Mouse (Mus musculus): ENCODE measurements at regions not wholly inside any gene's neighbourhood (a gene's known extent, or its start where the extent isn't known, plus 50 kb on each side); places are given as distances from the start of the nearest gene placed in this dataset.

- H3K27me3 ChIP-seq (ENCODE audit: control insufficient read depth, insufficient read depth, low read length), result no peaks in the 10 kb centered on the region
- no peak for TF ChIP-seq POLR2A (IDR thresholded peaks at IDR 0.05; ENCODE audit: low read depth, low read length)
- TF ChIP-seq CTCF (IDR thresholded peaks at IDR 0.05; ENCODE audit: extremely low read depth, insufficient read length, insufficient replicate concordance, low read depth, low read length), result no peak
- H3K27ac ChIP-seq (ENCODE audit: insufficient read depth, low read depth, low read length), result no peak overlapping the region
- H3K36me3 ChIP-seq (ENCODE audit: control insufficient read depth, insufficient read depth, low read length), result no peaks in the 10 kb centered on the region
- no peaks in the 10 kb centered on the region for H3K4me1 ChIP-seq (ENCODE audit: control insufficient read depth, insufficient read depth, insufficient read length, low read length)
- no peak overlapping the region for H3K4me3 ChIP-seq (ENCODE audit: low read depth, low read length)
- WGBS, result 69% methylated on average over 5 of the region's 5 CpGs
These were observed 75.3 kb upstream of the Hnrnpk start for GRCm38 (mm10) chr13:58478438-58478837.

- Histone ChIP-seq H3K4me3 (ENCODE audit: low read depth, low read length) (no peak overlapping the region), H3K27ac (ENCODE audit: insufficient read depth, low read depth, low read length) (no peak overlapping the region), H3K27me3 (ENCODE audit: control insufficient read depth, insufficient read depth, low read length) (peaks cover 4% of the 10 kb centered on the region; the same call in 1 of the 2 replicates), H3K36me3 (ENCODE audit: control insufficient read depth, insufficient read depth, low read length) (no peaks in the 10 kb centered on the region), H3K4me1 (ENCODE audit: control insufficient read depth, insufficient read depth, insufficient read length, low read length) (no peaks in the 10 kb centered on the region)
- 82% methylated on average over 6 of the region's 6 CpGs for WGBS
- TF ChIP-seq CTCF (IDR thresholded peaks at IDR 0.05; ENCODE audit: extremely low read depth, insufficient read length, insufficient replicate concordance, low read depth, low read length), result no peak
- no peak for TF ChIP-seq POLR2A (IDR thresholded peaks at IDR 0.05; ENCODE audit: low read depth, low read length)
These were observed 74.1 kb upstream of the Hnrnpk start for GRCm38 (mm10) chr13:58477253-58477652.

GRCm38 (mm10) chr13:58476033-58476830, 73.1 kb upstream of the Hnrnpk start:
- Histone ChIP-seq H3K36me3 (ENCODE audit: control insufficient read depth, insufficient read depth, low read length) (no peaks in the 10 kb centered on the region), H3K27me3 (ENCODE audit: control insufficient read depth, insufficient read depth, low read length) (peaks cover 13% of the 10 kb centered on the region), H3K4me3 (ENCODE audit: low read depth, low read length) (no peak overlapping the region), H3K27ac (ENCODE audit: insufficient read depth, low read depth, low read length) (no peak overlapping the region), H3K4me1 (ENCODE audit: control insufficient read depth, insufficient read depth, insufficient read length, low read length) (no peaks in the 10 kb centered on the region)
- TF ChIP-seq CTCF (IDR thresholded peaks at IDR 0.05; ENCODE audit: extremely low read depth, insufficient read length, insufficient replicate concordance, low read depth, low read length), result no peak
- TF ChIP-seq POLR2A (IDR thresholded peaks at IDR 0.05; ENCODE audit: low read depth, low read length), result no peak
- WGBS, result 40% methylated on average over 9 of the region's 9 CpGs

GRCm38 (mm10) chr13:58475495-58475894, 72.4 kb upstream of the Hnrnpk start:
- no peaks in the 10 kb centered on the region for H3K36me3 ChIP-seq (ENCODE audit: control insufficient read depth, insufficient read depth, low read length)
- no peak overlapping the region for H3K27ac ChIP-seq (ENCODE audit: insufficient read depth, low read depth, low read length)
- H3K4me1 ChIP-seq (ENCODE audit: control insufficient read depth, insufficient read depth, insufficient read length, low read length), result no peaks in the 10 kb centered on the region
- no peak overlapping the region for H3K4me3 ChIP-seq (ENCODE audit: low read depth, low read length)
- 32% methylated on average over 6 of the region's 6 CpGs for WGBS
- no peak for TF ChIP-seq CTCF (IDR thresholded peaks at IDR 0.05; ENCODE audit: extremely low read depth, insufficient read length, insufficient replicate concordance, low read depth, low read length)
- TF ChIP-seq POLR2A (IDR thresholded peaks at IDR 0.05; ENCODE audit: low read depth, low read length), result no peak
- H3K27me3 ChIP-seq (ENCODE audit: control insufficient read depth, insufficient read depth, low read length), result peaks cover 13% of the 10 kb centered on the region

GRCm38 (mm10) chr13:58472455-58472854, 69.3 kb upstream of the Hnrnpk start:
- no peak overlapping the region for H3K27ac ChIP-seq (ENCODE audit: insufficient read depth, low read depth, low read length)
- H3K27me3 ChIP-seq (ENCODE audit: control insufficient read depth, insufficient read depth, low read length), result peaks cover 13% of the 10 kb centered on the region
- no peaks in the 10 kb centered on the region; the same call in 1 of the 2 replicates for H3K4me1 ChIP-seq (ENCODE audit: control insufficient read depth, insufficient read depth, insufficient read length, low read length)
- WGBS, result 83% methylated on average over 14 of the region's 14 CpGs
- TF ChIP-seq CTCF (IDR thresholded peaks at IDR 0.05; ENCODE audit: extremely low read depth, insufficient read length, insufficient replicate concordance, low read depth, low read length), result no peak
- TF ChIP-seq POLR2A (IDR thresholded peaks at IDR 0.05; ENCODE audit: low read depth, low read length), result no peak
- H3K4me3 ChIP-seq (ENCODE audit: low read depth, low read length), result no peak overlapping the region
- H3K36me3 ChIP-seq (ENCODE audit: control insufficient read depth, insufficient read depth, low read length), result no peaks in the 10 kb centered on the region

- peaks cover 13% of the 10 kb centered on the region for H3K27me3 ChIP-seq (ENCODE audit: control insufficient read depth, insufficient read depth, low read length)
- TF ChIP-seq CTCF (IDR thresholded peaks at IDR 0.05; ENCODE audit: extremely low read depth, insufficient read length, insufficient replicate concordance, low read depth, low read length) (no peak), POLR2A (IDR thresholded peaks at IDR 0.05; ENCODE audit: low read depth, low read length) (no peak)
- no peaks in the 10 kb centered on the region for H3K36me3 ChIP-seq (ENCODE audit: control insufficient read depth, insufficient read depth, low read length)
- 9% methylated on average over 16 of the region's 16 CpGs for WGBS
- H3K4me1 ChIP-seq (ENCODE audit: control insufficient read depth, insufficient read depth, insufficient read length, low read length), result no peaks in the 10 kb centered on the region; the same call in 1 of the 2 replicates
- H3K27ac ChIP-seq (ENCODE audit: insufficient read depth, low read depth, low read length), result no peak overlapping the region
- peak overlapping the region; percentile 34 for H3K4me3 ChIP-seq (ENCODE audit: low read depth, low read length)
These were observed 68.6 kb upstream of the Hnrnpk start for GRCm38 (mm10) chr13:58471704-58472103.

- no peaks in the 10 kb centered on the region for H3K36me3 ChIP-seq (ENCODE audit: control insufficient read depth, insufficient read depth, low read length)
- TF ChIP-seq POLR2A (IDR thresholded peaks at IDR 0.05; ENCODE audit: low read depth, low read length), result no peak
- TF ChIP-seq CTCF (IDR thresholded peaks at IDR 0.05; ENCODE audit: extremely low read depth, insufficient read length, insufficient replicate concordance, low read depth, low read length), result no peak
- H3K27ac ChIP-seq (ENCODE audit: insufficient read depth, low read depth, low read length), result no peak overlapping the region
- H3K27me3 ChIP-seq (ENCODE audit: control insufficient read depth, insufficient read depth, low read length), result peaks cover 13% of the 10 kb centered on the region
- H3K4me1 ChIP-seq (ENCODE audit: control insufficient read depth, insufficient read depth, insufficient read length, low read length), result no peaks in the 10 kb centered on the region; the same call in 1 of the 2 replicates
- WGBS, result 48% methylated on average over 6 of the region's 6 CpGs
- H3K4me3 ChIP-seq (ENCODE audit: low read depth, low read length), result no peak overlapping the region
These were observed 66.6 kb upstream of the Hnrnpk start for GRCm38 (mm10) chr13:58469731-58470130.
